Mouse (Mus musculus) midbrain, embryonic 13.5 days (tissue): ENCODE data around the gene Cgrrf1. TPM values are rescaled to one million over a fixed set of nuclear protein-coding genes. Genes with fewer than 3 reads are reported as not detected.
"Not testable (repeated sequence)": the region's sequence is repeated elsewhere in the genome, so short reads cannot be mapped to it uniquely, and the experiment has no call there.

Experiments used
- ATAC-seq: fragments of 200-750 bp; cut with Nextera tagmentation; 2 replicates; pipeline ENCODE4 v1.8.0; 2017; ENCODE audit warnings: mild to moderate bottlenecking, moderate TSS enrichment, moderate library complexity
- H3K27ac ChIP-seq: fragments of 300-500 bp; sonication (generic); 2 replicates; pipeline ENCODE4 v1.5.1; 2015; ENCODE audit warnings: inconsistent platforms, mild to moderate bottlenecking, moderate library complexity
- H3K27me3 ChIP-seq: fragments of 300-500 bp; sonication (generic); 2 replicates; pipeline ENCODE4 v1.6.1; 2015; ENCODE audit warnings: mild to moderate bottlenecking, inconsistent platforms
- H3K36me3 ChIP-seq: fragments of 300-500 bp; sonication (generic); 2 replicates; pipeline ENCODE4 v1.6.1; 2015; ENCODE audit warnings: mild to moderate bottlenecking, inconsistent platforms
- H3K4me1 ChIP-seq: fragments of 300-500 bp; sonication (generic); replicated peaks from 2 replicates; pipeline ENCODE4 v1.6.1; 2015; ENCODE audit warnings: inconsistent platforms
- H3K4me2 ChIP-seq: fragments of 300-500 bp; sonication (generic); replicated peaks from 2 replicates; pipeline ENCODE4 v1.6.1; 2015; ENCODE audit warnings: moderate library complexity, mild to moderate bottlenecking, inconsistent platforms
- H3K4me3 ChIP-seq: fragments of 300-500 bp; sonication (generic); replicated peaks from 2 replicates; pipeline ENCODE4 v1.5.1; 2015; ENCODE audit warnings: mild to moderate bottlenecking, inconsistent platforms
- H3K9ac ChIP-seq: fragments of 300-500 bp; sonication (generic); replicated peaks from 2 replicates; pipeline ENCODE4 v1.6.1; 2015; ENCODE audit warnings: mild to moderate bottlenecking, inconsistent platforms
- H3K9me3 ChIP-seq: fragments of 300-500 bp; sonication (generic); 2 replicates; pipeline ENCODE4 v1.6.1; 2016; ENCODE audit warnings: mild to moderate bottlenecking, inconsistent platforms
- WGBS: fragments of 180-500 bp; shearing (Covaris S2); methylation state at CpG from one replicate; pipeline ENCODE4 v1.1.7; 2015; 5-methylcytosine and 5-hydroxymethylcytosine counted together
- polyA plus RNA-seq: library from polyadenylated mRNA; unstranded; fragments of >200 nt; fragmentation: Nextera tagmentation; extraction: Ambion mirVana; gene quantifications from 2 replicates; pipeline ENCODE4 v1.2.1, GENCODE M21; 2015

Gene Cgrrf1
- polyA plus RNA-seq, 1 experiment from 2014 or later, result 25.4 TPM

DNA sequence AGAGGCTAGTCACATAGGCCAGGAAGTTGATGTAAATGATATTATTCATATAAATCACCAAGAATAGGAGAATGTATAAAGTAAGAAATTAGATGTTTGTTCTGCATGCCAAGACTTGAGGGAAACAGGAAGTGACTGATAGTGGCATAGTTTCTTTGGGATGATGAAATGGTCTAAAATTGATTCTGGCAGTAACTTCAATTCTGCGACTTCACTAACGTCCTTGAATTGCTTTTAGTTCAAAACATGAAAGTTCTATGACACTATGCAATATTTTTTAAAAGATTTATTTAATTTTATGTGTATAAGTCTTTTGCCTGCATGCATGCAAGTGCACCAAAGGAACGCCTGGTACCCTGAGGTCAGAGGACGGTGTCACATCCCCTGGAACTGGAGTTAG lies 28.7 kb upstream of the Cgrrf1 start:
- H3K9me3 ChIP-seq, result no peaks in the 10 kb centered on the region
- WGBS, result 94% methylated on average over 4 of the region's 4 CpGs
- no peak for ATAC-seq
- H3K4me2 ChIP-seq, result no peak overlapping the region
- H3K27ac ChIP-seq, result no peak overlapping the region
- H3K4me1 ChIP-seq, result no peaks in the 10 kb centered on the region
- H3K4me3 ChIP-seq, result no peak overlapping the region
- peaks cover 16% of the 10 kb centered on the region for H3K36me3 ChIP-seq
- no peak overlapping the region for H3K9ac ChIP-seq
- H3K27me3 ChIP-seq, result no peaks in the 10 kb centered on the region

DNA sequence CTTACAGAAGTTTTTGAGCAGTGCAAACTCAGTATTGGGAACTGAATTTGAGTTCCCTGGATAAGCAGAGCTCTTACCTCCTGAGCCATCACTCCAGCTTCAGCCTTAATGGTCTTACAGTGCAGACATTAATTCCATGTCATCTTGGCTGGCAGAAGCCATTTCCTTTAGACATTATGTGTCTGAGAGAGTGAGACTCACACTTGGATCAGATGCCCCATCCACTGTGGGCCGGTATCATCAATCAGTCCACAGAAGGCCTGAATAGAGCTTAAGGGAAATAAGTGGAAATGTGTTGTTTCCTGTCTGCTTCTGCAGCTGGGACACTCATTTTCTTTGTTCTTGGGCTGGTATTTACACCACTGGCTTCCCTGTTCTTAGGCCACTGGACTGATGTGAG lies 28.1 kb upstream of the Cgrrf1 start:
- Histone ChIP-seq H3K9me3 (no peaks in the 10 kb centered on the region), H3K4me1 (no peaks in the 10 kb centered on the region), H3K27me3 (no peaks in the 10 kb centered on the region), H3K4me2 (no peak overlapping the region), H3K36me3 (peaks cover 16% of the 10 kb centered on the region), H3K27ac (no peak overlapping the region), H3K9ac (no peak overlapping the region), H3K4me3 (no peak overlapping the region)
- ATAC-seq, result no peak
- WGBS, result 94% methylated on average over 1 of the region's 1 CpGs

DNA sequence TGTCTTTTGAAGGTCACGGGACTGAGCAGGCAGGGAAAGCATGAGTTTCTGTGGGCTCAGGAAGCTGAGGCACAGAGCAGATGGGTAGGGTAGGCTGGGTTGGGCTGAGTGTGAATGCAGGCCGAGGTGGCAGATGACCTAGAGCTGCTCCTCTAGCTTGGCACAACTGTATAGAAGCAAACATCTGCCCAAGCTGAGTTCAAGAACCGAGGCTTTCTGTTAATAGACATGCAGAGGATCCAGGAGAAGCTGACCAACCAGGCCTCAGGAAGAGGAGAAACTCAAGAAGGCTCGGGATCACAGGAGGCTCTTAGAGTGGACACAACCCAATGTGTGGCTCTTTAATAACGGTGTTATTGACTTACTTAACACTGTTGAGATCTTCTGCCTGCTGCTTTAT lies 25.7 kb upstream of the Cgrrf1 start:
- Histone ChIP-seq H3K27me3 (no peaks in the 10 kb centered on the region), H3K9me3 (no peaks in the 10 kb centered on the region), H3K27ac (no peak overlapping the region), H3K4me3 (no peak overlapping the region), H3K4me2 (no peak overlapping the region), H3K4me1 (no peaks in the 10 kb centered on the region), H3K9ac (no peak overlapping the region), H3K36me3 (peaks cover 18% of the 10 kb centered on the region)
- ATAC-seq, result no peak
- 95% methylated on average over 5 of the region's 5 CpGs for WGBS

DNA sequence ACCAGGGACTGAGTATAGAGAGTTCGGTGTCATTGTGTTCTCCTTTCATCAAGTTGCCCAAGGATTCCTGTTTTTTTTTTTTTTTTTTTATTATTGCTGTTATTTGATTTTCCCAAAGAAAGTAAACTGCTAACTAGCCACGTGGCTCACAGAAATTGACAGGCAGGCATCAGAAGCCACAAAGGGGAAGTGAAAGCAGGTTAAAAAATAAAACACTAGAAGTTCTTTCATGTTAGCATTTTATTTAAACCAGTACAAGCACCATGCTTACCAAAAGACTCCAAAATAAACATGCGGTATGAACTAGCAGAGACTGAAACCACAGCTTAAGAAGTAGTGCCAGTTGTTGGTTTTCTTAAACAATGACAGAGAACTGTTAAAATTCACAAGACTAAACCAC lies 24.0 kb upstream of the Cgrrf1 start:
- Histone ChIP-seq H3K4me3 (no peak overlapping the region), H3K4me1 (no peaks in the 10 kb centered on the region), H3K27ac (no peak overlapping the region), H3K9ac (no peak overlapping the region), H3K4me2 (no peak overlapping the region), H3K36me3 (peaks cover 30% of the 10 kb centered on the region), H3K27me3 (no peaks in the 10 kb centered on the region), H3K9me3 (no peaks in the 10 kb centered on the region)
- WGBS, result 72% methylated on average over 3 of the region's 3 CpGs
- no peak for ATAC-seq

DNA sequence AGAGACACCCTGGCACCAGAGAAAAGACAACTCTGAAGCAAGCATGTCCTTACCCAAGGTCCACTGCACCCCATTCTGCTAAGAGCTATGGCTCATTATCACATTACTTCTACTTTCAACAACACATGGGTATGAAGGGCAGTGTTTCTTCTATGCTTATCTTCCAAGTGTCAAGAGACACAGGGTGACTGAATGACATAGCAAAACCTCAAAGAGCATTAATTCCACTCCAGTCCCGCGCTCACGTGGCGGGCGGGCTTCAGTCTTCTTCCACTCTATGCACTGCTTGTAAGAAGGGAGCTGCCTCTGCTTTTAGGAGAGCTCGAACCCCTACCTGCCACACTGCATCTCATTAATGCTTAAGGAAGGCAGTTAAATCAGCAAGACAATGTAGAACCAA lies 16.3 kb upstream of the Cgrrf1 start:
- Histone ChIP-seq H3K4me2 (no peak overlapping the region), H3K27me3 (no peaks in the 10 kb centered on the region), H3K36me3 (peaks cover 49% of the 10 kb centered on the region), H3K27ac (no peak overlapping the region), H3K4me3 (no peak overlapping the region), H3K4me1 (peaks cover 13% of the 10 kb centered on the region), H3K9me3 (no peaks in the 10 kb centered on the region), H3K9ac (no peak overlapping the region)
- 85% methylated on average over 6 of the region's 6 CpGs for WGBS
- no peak for ATAC-seq

DNA sequence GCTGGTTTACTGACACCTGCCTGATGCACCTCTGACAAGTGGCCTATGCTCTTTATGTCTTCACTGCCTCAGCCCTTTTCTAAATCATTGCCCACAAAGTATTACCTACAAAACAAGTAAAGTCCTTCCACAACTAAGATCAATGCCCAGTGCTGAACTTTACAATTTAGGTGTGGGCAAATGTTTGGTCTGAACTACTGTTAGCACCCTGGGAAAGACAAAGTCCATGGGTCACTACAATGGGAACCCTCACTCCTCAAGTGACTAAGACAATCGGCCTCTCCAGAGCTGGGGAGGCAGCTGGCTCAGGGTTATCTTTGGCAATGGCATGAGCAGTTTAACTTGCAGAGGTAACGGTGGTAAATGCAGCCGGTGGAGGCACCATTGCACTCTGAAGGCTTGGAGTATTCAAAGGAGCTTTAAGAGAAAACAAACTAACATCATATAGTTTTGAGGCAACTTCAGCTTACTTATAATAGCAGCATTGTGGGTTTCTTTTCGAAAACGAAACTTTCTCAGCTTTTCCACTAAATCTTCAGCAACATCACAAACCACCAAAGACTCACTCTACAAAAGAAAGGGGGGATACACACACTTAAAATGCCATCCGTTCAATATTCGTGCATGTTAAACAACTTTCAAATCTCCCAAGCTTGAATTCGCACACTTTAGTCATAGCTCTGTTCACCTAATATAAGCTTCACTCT lies 14.9 kb upstream of the Cgrrf1 start:
- Histone ChIP-seq H3K36me3 (peaks cover 38% of the 10 kb centered on the region), H3K4me3 (no peak overlapping the region), H3K27me3 (no peaks in the 10 kb centered on the region), H3K9ac (no peak overlapping the region), H3K27ac (no peak overlapping the region), H3K4me1 (peaks cover 21% of the 10 kb centered on the region), H3K4me2 (no peak overlapping the region), H3K9me3 (no peaks in the 10 kb centered on the region)
- 94% methylated on average over 8 of the region's 8 CpGs for WGBS
- no peak for ATAC-seq

DNA sequence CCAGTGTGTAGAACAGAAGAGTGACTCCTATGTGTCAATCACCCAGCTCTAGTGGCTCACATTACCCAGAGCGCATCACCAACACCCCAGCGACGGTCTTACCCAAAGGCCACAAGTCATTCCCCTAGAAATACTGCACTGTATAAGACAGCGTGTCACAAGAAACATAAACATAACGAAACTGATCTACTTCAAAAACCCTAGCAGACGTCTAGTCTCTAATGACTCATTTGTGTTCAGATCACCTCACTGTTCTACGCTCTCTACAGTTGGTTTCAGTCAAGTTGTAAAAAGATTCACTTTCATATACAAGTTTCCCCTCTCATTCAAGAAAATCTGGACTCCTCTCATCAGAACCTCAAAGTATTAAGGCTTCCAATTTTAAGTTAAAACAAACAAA lies 13.2 kb upstream of the Cgrrf1 start:
- no peak for ATAC-seq
- Histone ChIP-seq H3K4me2 (no peak overlapping the region), H3K27ac (no peak overlapping the region), H3K36me3 (peaks cover 25% of the 10 kb centered on the region), H3K9me3 (no peaks in the 10 kb centered on the region), H3K4me1 (peaks cover 24% of the 10 kb centered on the region), H3K27me3 (peaks cover 6% of the 10 kb centered on the region), H3K4me3 (no peak overlapping the region), H3K9ac (no peak overlapping the region)
- 96% methylated on average over 7 of the region's 7 CpGs for WGBS

DNA sequence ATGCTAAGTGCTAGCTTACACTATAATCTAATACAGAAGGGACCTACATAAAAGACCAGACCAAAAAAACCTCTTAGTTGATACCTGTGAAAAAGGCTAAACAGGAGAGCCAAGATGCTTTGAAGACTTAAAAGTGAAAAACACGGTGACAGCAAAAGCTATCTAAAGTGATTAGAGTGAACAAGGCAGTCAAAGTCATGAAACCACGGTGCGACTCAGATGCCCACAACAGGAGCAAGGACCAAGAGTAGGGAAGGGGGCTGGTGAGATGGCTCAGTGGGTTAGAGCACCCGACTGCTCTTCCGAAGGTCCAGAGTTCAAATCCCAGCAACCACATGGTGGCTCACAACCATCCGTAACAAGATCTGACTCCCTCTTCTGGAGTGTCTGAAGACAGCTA lies 12.0 kb upstream of the Cgrrf1 start:
- Histone ChIP-seq H3K4me1 (peaks cover 24% of the 10 kb centered on the region), H3K36me3 (peaks cover 21% of the 10 kb centered on the region; the same call in 1 of the 2 replicates)
- not testable (repeated sequence) for ATAC-seq, H3K9ac ChIP-seq, H3K4me3 ChIP-seq, H3K9me3 ChIP-seq, H3K27ac ChIP-seq, H3K4me2 ChIP-seq, H3K27me3 ChIP-seq
- 93% methylated on average over 6 of the region's 6 CpGs for WGBS

DNA sequence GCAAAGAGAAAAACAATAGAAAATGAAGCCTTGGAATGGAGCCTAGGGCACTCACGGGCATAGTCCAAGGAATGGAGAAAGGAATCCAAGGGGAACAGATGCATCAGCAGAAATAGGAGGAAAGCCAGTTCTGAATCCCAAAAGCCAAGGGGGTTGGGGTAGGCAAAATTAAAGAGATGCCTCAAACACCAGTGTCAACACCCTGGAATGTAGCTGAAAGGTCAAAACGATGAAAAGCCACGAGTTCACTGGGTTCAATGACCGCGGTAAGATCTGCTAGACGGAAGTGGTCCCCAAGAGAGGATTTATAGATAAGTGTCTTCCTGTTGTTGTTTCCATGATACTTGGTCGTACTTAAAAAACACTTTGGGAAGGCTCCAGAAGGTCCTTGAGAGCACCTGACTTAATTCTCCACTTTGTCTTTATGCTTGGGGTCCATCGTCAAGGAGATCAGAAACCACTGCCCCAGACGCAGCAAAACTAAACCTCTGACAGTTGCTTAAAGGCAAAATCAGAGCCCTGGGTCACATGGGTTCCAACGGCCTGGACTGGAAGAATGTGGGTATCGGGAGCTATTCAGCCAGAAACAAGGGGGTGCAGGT lies 10.6 kb upstream of the Cgrrf1 start:
- ATAC-seq, result no peak
- under 1% methylated on average over 11 of the region's 11 CpGs for WGBS
- peaks cover 6% of the 10 kb centered on the region for H3K27me3 ChIP-seq

DNA sequence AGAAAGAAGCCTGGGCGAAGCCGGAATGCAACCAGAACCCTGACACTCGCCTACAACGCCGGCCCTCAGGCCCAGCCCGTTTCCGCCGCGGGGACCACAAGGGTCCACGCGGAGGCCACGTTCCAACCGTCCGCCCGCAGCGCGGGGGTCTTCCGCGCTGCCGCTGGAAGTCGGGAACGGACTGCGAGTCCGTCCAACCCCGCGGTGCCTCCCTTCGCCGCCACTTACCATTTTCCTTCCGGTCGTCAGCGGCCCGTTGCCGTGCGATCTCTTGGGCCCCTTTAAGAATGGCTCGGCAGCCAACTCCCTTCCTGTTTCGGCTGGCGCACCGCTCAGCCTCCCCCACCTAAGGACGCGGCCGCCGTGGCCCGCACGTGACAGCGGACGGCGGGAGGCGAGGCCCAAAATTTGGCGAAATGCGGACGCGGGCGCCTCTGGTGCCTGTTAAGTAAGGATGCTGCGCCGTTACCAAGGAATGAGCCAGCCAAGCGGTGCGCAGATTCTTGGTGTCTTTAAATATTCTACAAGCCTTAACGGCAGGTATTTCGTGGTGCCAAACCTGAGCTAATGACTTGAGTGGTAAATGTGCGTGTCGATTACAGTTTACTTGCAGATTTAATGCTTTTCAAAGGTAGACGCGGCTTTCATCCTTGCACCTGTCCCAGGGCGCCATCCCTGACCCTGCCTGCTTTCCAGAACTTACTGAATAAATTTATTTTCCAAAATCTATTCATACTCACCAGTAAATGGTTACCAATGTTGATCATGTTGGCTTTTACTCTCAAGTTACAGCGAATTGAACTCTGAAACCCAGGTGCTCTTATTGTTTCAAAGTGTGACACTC lies 9.8 kb upstream of the Cgrrf1 start, which contains the start of gene Gmfb:
Gmfb (minus strand) TSS at position 370 of the 844 bp plus-strand sequence.
- Histone ChIP-seq H3K4me1 (peaks cover 24% of the 10 kb centered on the region), H3K36me3 (peaks cover 6% of the 10 kb centered on the region; the same call in 1 of the 2 replicates), H3K4me2 (peak within 1 kb of the TSS; percentile 89), H3K27me3 (peaks cover 7% of the 10 kb centered on the region), H3K27ac (peak within 1 kb of the TSS; percentile 87), H3K9ac (peak within 1 kb of the TSS; percentile 91), H3K9me3 (no peaks in the 10 kb centered on the region), H3K4me3 (peak within 1 kb of the TSS; percentile 93)
- ATAC-seq, result peak; percentile 99
- under 1% methylated on average over 62 of the region's 65 CpGs for WGBS

More for the DNA sequence above, 10.6 kb upstream of the Cgrrf1 start:
- peak overlapping the region; percentile 89 for H3K4me2 ChIP-seq
- peak overlapping the region; percentile 93 for H3K4me3 ChIP-seq
- peak overlapping the region; percentile 91 for H3K9ac ChIP-seq
- peaks cover 24% of the 10 kb centered on the region for H3K4me1 ChIP-seq
- H3K36me3 ChIP-seq, result peaks cover 13% of the 10 kb centered on the region; the same call in 1 of the 2 replicates
- peak overlapping the region; percentile 87 for H3K27ac ChIP-seq
- no peaks in the 10 kb centered on the region for H3K9me3 ChIP-seq

DNA sequence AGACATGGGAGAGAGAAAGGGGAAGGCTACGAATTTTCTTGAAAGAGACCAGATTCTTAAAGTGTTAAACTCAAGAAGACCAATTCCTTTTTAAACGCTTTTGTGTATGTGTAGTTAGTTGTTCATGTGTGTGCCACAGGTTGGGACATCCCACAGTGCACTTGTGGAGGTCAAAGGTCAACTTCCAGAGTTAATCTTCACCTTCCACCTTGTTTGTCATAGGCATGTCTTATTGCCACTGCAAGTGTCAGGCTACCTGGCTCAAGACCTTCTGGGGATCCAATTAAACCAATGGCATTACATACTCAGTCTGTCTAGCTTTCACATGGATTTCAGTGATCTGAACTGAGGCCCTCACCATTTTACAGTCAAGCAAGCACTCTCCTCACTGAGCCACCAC lies 7.9 kb upstream of the Cgrrf1 start:
- Histone ChIP-seq H3K27ac (no peak overlapping the region), H3K4me3 (no peak overlapping the region), H3K4me2 (no peak overlapping the region), H3K4me1 (peaks cover 24% of the 10 kb centered on the region), H3K9ac (no peak overlapping the region), H3K9me3 (no peaks in the 10 kb centered on the region), H3K36me3 (no peaks in the 10 kb centered on the region), H3K27me3 (peaks cover 14% of the 10 kb centered on the region)
- no peak for ATAC-seq
- WGBS, result 82% methylated on average over 2 of the region's 2 CpGs

DNA sequence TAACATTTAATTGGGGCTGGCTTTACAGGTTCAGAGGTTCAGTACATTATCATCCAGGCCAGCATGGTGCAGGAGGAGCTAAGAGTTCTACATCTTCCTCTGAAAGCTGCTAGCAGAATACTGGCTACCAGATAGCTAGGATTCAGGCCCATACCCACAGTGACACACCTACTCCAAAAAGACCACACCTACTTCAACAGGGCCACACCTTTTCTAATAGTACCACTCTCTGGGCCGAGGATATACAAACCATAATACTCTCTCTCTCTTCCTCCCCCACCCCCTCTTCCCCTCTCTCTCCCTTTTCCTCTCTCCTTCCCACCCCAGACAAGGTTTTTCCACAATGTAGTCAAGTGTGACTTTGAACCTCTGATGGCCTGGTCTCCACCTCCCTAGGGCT lies 4.5 kb upstream of the Cgrrf1 start:
- Histone ChIP-seq H3K27ac (no peak overlapping the region), H3K4me2 (no peak overlapping the region), H3K4me3 (no peak overlapping the region), H3K36me3 (no peaks in the 10 kb centered on the region), H3K9me3 (no peaks in the 10 kb centered on the region), H3K27me3 (peaks cover 14% of the 10 kb centered on the region), H3K9ac (no peak overlapping the region), H3K4me1 (peaks cover 7% of the 10 kb centered on the region)
- WGBS, result 68% methylated on average over 1 of the region's 1 CpGs
- ATAC-seq, result no peak
